Mouse (Mus musculus) testis, postnatal 14 days (tissue): ENCODE measurements around the gene Gemin2.
A peak's percentile ranks its signal among the peaks of the same experiment; 100 is the strongest.
"Not testable (repeated sequence)": the region's sequence is repeated elsewhere in the genome, so short reads cannot be mapped to it uniquely, and the experiment has no call there.

ENCODE experiments used
- DNase-seq: peaks from one replicate; pipeline ENCODE4 v3.0.0; 2021; ENCODE audit warnings: low spot score

Gemin2 gene

DNA sequence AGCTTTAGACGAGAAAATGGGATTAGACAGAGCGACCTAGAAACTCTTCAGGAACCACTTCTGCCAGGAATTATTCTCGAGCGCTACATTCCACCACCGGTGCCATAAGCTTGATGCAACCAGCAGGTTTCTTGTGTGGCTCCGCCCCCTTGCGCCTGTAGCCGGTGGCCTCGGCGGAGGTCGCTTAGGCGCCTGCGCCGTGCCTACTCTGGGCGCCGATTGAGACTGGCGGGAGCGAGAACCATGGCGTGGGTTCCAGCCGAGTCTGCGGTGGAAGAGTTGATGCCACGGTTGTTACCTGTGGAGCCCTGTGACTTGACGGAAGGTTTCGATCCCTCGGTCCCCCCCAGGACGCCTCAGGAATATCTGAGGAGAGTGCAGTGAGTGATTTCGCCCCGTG lies at the start of gene Gemin2:
Gene Gemin2, plus strand, starts transcription at position 160 of the 400 bp plus-strand sequence.
- DNase-seq, result peak; percentile 93

- no peak for DNase-seq
Observed at GRCm38 (mm10) chr12:58964583-58964982, 48.6 kb upstream of the Gemin2 start.

GRCm38 (mm10) chr12:58976966-58977365 lies 36.2 kb upstream of the Gemin2 start:
- no peak for DNase-seq

GRCm38 (mm10) chr12:58981178-58981661 lies 32.0 kb upstream of the Gemin2 start:
- DNase-seq, result not testable (repeated sequence)

GRCm38 (mm10) chr12:58985766-58986165 lies 27.4 kb upstream of the Gemin2 start:
- DNase-seq, result no peak

- DNase-seq, result no peak
Observed at GRCm38 (mm10) chr12:59010482-59010881, 2.7 kb upstream of the Gemin2 start.

DNA sequence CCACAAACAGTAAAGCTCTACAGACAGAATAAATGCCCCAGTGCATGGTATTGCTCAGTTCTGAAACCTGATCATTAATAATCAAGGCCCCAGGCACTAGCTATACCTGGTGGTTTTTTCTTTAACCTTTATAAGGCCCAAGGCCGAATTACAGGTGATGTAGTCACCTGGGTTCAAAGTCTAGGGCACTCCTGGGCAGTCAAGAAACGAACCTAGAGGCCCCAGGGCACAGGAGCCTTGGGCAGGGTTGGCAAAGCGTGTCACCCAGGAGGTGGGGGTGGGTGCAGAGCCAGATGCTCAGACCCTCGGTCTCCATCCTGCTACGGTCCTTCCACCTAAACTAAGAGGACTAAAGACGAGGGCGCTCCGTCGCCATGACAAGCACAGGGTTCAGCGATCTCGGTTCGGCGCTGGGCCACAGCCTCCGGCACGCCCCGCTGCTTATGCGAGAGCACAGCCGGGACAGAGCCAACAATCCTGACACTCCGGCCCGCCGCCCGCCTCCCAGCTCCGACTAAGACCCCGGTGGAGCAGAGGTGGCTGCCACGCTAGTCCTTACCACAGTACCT lies 1.8 kb upstream of the Gemin2 start:
- DNase-seq, result no peak

- peak; percentile 99 for DNase-seq
Observed at GRCm38 (mm10) chr12:59011844-59012709, 1.1 kb upstream of the Gemin2 start, which contains the start of gene Sec23a. TSS of gene Sec23a (minus strand) at chr12:59012017.

DNA sequence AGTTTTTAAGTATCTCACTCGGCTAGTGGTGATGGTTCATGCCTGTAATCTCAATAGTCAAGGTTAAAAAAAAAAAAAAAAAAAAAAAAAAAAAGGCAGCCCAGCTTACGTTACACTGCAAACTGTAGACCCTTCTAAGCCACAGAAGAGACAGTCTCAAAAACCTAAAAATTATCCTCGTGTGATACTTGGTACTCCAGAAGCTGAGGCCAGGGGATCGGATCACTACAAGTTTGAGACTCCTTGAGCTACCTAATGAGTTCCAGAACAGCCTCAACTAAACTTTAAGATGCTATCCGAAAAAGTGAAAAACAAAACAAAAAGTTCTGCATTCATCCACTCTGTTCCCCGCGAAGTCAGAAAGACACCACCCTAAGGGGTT lies 492 bp upstream of the Gemin2 start:
- DNase-seq, result no peak

GRCm38 (mm10) chr12:59017970-59018369 lies 4.8 kb downstream of the Gemin2 start:
- DNase-seq, result no peak

GRCm38 (mm10) chr12:59019891-59020290 lies 6.7 kb downstream of the Gemin2 start:
- no peak for DNase-seq

- no peak for DNase-seq
Observed at GRCm38 (mm10) chr12:59021306-59021705, 8.1 kb downstream of the Gemin2 start.

- no peak for DNase-seq
Observed at GRCm38 (mm10) chr12:59032101-59032500, 18.9 kb downstream of the Gemin2 start.

GRCm38 (mm10) chr12:59039162-59039970 lies 26.2 kb downstream of the Gemin2 start:
- DNase-seq, result no peak

DNA sequence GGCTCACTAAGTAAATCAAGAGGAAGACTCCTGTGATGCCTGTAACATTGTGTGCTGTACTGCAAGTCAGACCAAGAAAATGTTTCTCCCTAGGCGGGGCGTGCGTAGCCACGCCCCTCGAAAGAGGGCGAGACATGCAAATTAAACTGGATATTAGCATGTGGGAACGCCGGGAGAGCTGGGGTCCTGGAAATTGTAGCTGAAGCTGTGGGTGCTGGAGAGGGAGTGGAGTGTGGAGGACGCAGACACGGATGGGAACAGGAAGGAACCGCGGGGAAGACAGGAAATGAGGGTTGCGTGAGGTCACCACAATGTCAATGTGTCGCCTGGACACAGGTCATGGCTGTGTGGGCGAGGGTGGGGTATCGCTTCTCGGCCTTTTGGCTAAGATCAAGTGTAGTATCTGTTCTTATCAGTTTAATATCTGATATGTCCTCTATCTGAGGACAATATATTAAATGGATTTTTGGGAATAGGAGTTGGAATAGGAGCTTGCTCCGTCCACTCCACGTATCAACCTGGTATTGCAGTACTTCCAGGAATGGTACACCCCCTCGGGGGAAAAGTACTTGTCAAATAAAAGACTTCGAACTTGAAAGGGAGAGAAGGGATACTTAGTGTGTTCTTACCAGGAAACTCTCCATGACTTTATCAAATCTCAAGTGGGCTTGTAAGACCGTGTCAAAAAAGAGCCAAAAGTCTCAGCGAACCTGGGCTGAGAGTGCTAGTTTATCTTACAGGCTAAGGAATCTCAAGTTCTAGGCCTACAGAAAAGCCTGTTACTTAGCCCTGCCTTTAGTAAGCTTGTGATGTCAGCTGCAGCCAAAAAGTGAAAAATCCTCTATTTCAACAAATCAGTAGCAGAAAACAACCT lies 27.0 kb downstream of the Gemin2 start:
- peak; percentile 82 for DNase-seq

DNA sequence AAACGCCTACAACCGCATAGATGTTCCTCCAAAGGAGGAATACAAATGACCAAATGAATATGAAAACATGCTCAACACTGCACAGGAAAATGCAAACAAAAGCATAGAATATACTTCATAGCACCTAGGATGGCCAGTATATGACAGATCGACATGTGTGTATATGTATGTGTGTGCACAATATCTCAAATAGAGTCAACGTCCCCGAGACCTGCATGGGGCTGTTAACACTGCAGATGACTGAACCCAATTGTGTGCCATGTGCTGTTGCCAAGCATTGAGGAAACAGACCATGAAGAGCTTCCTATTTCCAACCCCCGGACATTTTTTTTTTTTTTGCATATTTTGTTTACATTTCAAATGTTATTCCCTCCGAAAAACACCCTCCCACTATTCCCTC lies 27.7 kb downstream of the Gemin2 start:
- no peak for DNase-seq

DNA sequence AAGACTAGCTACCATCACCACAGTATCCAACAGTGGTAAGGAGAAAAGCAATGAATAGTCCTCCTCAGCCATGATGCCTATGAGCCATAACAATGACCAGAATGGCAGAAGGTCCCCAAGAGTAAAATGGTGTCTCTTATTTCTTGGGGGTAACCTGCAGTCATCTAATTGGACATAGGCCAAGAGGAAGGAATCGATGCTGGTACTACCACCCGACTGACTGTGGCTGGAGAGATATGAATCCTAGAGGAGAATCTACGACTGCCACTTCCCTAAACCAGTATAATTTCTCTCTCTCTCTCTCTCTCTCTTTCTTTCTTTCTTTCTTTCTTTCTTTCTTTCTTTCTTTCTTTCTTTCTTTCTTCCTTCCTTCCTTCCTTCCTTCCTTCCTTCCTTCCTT lies 39.3 kb downstream of the Gemin2 start:
- DNase-seq, result no peak

DNA sequence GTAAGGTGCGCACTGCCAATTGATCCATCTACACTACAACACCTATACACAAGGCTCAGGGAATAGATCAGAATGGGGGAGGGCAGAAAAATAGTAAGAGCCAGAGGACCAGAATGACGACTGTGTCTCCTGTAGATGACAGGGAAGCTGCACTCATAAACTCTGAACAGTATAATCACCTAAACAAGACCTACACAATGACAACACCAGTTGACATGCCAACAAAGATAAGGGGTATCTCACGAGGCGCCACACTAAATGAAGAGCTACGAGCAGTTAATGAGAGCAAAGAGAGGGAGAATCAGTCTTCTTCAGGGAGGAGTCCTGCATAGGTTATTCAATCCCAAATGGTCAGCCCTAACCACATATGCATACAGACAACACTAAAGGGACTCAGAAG lies 40.0 kb downstream of the Gemin2 start:
- DNase-seq, result no peak

DNA sequence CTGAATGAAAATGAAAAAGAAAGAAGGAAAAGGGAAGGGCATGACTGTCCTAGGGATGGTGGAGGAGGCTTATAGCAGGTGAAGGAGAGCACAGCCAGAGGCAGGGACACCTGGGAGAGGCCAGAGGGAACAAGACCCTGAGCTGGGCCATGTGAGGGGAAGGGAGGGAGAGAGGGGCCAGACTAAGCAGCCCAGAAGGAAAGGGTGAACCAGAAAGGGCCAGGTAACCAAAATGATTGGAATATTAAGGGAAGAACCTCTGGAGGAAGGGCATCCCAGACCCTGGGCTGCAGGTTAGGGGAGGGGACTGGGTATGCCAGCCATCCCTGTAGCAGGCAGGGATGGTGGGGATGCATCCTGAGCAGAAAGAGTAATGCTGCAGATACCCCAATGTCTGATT lies 40.8 kb downstream of the Gemin2 start:
- DNase-seq, result no peak

DNA sequence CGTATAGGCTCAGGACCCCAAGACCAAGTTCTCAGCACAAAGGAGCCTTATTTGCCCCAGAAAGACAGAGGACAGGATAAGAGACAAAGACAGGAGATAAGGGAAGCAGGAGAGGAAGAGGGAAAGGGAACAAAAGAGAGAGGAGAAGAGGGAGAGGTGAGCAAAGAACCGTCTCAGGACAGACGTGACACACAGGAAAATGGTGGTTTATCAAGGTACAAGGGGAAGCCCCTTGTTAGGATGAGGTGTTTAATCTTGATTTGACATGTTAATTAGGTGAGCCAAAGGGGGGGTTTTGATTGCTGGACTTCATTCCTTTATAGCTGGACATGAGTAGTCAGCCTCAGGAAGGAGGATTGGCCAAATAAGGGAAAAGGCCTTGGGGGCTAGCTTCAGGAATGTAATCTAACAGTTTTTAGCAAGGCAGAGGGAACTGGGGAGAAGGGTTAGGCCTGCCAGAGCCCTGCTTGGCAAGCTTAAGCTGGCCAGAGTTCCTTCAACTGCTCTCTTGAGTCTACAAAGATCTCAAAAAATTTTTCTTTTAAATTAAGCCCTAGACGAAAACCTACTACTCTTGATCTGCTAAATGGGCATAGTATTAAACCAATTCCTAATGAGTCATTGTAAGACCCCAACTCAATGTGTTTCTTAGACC lies 42.1 kb downstream of the Gemin2 start:
- no peak for DNase-seq

GRCm38 (mm10) chr12:59056222-59056621 lies 43.0 kb downstream of the Gemin2 start:
- DNase-seq, result no peak
